Mouse (Mus musculus) megakaryocyte, embryonic 14.5 days (primary cell): ENCODE results near the gene Uaca. TPM values are rescaled to one million over a fixed set of nuclear protein-coding genes. Genes with fewer than 3 reads are reported as not detected.

Experiments
- H3K27me3 ChIP-seq: replicated peaks from 2 replicates; pipeline ENCODE3; 2012; ENCODE audit warnings: inconsistent platforms
- H3K36me3 ChIP-seq: replicated peaks from 2 replicates; pipeline ENCODE3; 2012; ENCODE audit warnings: low read length, inconsistent platforms, mixed read lengths
- H3K4me1 ChIP-seq: 2 replicates; pipeline ENCODE4 v1.6.1; 2012; ENCODE audit warnings: inconsistent platforms
- H3K4me3 ChIP-seq: replicated peaks from 2 replicates; pipeline ENCODE3; 2012; ENCODE audit warnings: moderate library complexity, mild to moderate bottlenecking, inconsistent platforms
- H3K9me3 ChIP-seq: 2 replicates; pipeline ENCODE4 v1.6.1; 2012; ENCODE audit warnings: inconsistent platforms
- FLI1 ChIP-seq: IDR thresholded peaks from 2 replicates; pipeline ENCODE4 v1.6.1; 2012; ENCODE audit warnings: low read length, inconsistent platforms, mixed read lengths
- GATA1 ChIP-seq: IDR thresholded peaks from 3 replicates; pipeline ENCODE4 v1.6.1; 2012; ENCODE audit warnings: mixed read lengths, low read length, inconsistent platforms, borderline replicate concordance
- polyA plus RNA-seq: library from polyadenylated mRNA; stranded (reverse); fragments of >175 nt; gene quantifications from 2 replicates; pipeline ENCODE4 v1.2.3, GENCODE M21; 2012; ENCODE audit warnings: low replicate concordance; ENCODE audit not compliant: insufficient read depth

Gene Uaca
- polyA plus RNA-seq, 1 experiment, result 2.5 TPM

DNA sequence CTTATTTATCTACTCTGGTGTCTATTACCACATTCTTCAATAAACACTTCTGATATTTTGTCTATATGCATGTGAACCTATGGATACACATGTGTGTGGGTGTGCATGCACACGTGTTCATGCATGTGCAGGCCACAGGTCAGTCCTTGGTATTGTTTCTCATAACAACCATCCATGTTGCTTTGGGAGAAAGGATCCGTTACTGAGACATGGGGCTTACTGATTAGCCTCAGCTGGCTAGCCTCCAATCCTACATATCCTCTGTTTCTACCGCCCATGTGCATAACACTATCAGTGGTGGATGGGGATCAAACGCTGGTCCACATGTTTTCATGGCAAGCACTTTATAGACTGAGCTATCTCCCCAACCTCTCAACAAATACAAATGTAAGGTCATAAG lies 126.9 kb downstream of the Uaca start:
- Histone ChIP-seq H3K4me1 (no peaks in the 10 kb centered on the region), H3K36me3 (no peaks in the 10 kb centered on the region), H3K9me3 (no peaks in the 10 kb centered on the region), H3K4me3 (no peak overlapping the region), H3K27me3 (peaks cover 41% of the 10 kb centered on the region)
- no peak for TF ChIP-seq GATA1
- TF ChIP-seq FLI1, result no peak

DNA sequence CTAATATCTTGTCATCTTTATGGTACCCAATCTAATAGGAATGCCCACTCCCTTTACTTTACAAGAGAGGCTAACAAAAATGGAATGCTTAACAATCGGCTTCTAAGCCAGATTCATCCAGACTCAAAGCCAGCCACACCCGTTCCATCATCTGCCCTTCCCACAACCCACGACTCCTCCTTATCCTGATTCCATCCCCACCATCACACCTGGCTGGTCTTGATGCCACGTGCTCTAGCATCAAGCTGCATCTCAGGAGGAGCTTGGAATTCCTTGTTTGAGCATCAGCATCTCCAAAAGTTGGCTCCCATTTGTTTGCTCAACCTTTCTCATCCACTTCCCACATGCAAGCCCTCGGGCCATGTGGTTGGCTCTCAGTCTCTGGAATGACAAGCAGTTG lies 127.5 kb downstream of the Uaca start:
- Histone ChIP-seq H3K4me1 (no peaks in the 10 kb centered on the region), H3K27me3 (peaks cover 39% of the 10 kb centered on the region), H3K9me3 (no peaks in the 10 kb centered on the region), H3K36me3 (no peaks in the 10 kb centered on the region), H3K4me3 (no peak overlapping the region)
- TF ChIP-seq FLI1, result no peak
- no peak for TF ChIP-seq GATA1

DNA sequence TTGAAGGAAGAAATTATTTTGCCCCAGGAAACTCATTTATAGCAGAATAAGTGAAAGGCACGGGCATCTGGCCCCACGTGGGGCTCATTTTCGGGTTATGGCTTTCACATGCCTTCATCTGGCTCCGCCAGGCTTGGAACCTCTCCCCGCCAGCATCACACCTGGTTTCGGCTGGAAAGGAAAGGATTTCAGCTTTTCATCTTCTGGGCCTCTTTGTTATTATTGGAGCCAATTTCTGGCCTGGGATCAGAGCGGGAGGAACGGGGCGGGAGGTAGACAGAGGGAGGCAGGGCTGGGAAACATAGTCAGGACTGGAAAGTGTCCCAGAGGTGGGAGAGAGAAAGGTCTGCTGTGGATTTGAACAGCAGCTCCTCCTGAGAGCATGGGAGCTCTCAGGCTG lies 132.0 kb downstream of the Uaca start:
- Histone ChIP-seq H3K9me3 (peaks cover 16% of the 10 kb centered on the region), H3K36me3 (no peaks in the 10 kb centered on the region), H3K4me1 (no peaks in the 10 kb centered on the region), H3K27me3 (peaks cover 40% of the 10 kb centered on the region), H3K4me3 (no peak overlapping the region)
- TF ChIP-seq FLI1 (no peak), GATA1 (no peak)

DNA sequence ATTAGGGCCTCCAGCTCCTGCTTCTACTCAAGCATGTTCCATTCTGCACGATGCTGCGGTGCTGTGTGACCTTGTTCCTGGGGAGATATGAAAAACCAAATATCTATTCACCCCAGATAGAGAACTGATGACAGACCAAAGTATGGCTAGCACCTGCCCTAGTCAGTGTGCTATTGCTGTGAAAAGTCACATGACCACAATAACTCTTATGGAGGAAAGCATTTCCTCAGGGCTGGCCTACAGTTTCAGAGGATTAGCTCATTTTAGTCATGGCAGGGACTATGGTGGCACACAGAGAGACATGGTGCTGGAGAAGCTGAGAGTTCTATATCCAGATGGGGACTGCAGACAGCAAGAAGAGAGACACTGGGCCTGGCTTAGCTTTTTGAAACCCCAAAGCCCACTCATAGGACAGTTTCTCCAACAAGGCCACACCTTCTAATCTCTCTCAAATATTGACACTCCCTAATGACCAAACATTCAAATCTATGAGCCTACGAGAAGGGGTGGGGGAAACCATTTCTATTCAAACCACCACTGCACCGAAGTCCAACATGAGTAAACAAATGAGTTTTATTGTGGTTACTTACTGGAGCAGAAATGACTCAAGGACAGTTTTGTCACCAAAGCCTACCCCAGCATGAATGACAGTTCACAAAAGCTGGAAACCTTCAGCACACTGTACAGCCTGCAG lies 135.1 kb downstream of the Uaca start:
- peaks cover 34% of the 10 kb centered on the region for H3K27me3 ChIP-seq
- no peak overlapping the region for H3K4me3 ChIP-seq
- no peaks in the 10 kb centered on the region for H3K36me3 ChIP-seq
- H3K4me1 ChIP-seq, result no peaks in the 10 kb centered on the region
- H3K9me3 ChIP-seq, result peaks cover 19% of the 10 kb centered on the region
- TF ChIP-seq FLI1 (no peak), GATA1 (no peak)

Other genes starting within 250 kb of the Uaca start
- gene Lrrc49, start 106.4 kb upstream of the Uaca start, polyA plus RNA-seq, result 0.54 and 2.3 TPM in 2 replicates
- not detected in 2 replicates for gene Larp6, start 81.6 kb upstream of the Uaca start, polyA plus RNA-seq